Mouse (Mus musculus): Measurements from ENCODE around the gene Fibin. TPM values are rescaled to one million over a fixed set of nuclear protein-coding genes. Genes with fewer than 3 reads are reported as not detected.

Fibin gene
- polyA plus RNA-seq, 1 experiment = 5.0 TPM

GRCm38 (mm10) chr2:110375475-110375874, 12.5 kb upstream of the Fibin start:
- Histone ChIP-seq H3K27ac (ENCODE audit: insufficient read depth, low read length) (no peak overlapping the region), H3K4me3 (replicated peaks; ENCODE audit: insufficient read depth, low read depth, low read length) (no peak overlapping the region), H3K27me3 (ENCODE audit: control insufficient read depth, insufficient read depth, low read length) (no peaks in the 10 kb centered on the region), H3K4me1 (ENCODE audit: control insufficient read depth, insufficient read depth, low read length) (no peaks in the 10 kb centered on the region)
- no peak for TF ChIP-seq POLR2A (IDR thresholded peaks at IDR 0.05; ENCODE audit: borderline replicate concordance, insufficient read depth, low read length)
- no peak for TF ChIP-seq CTCF (IDR thresholded peaks at IDR 0.05; ENCODE audit: borderline replicate concordance, insufficient read depth, low read depth, low read length)
- no peak for DNase-seq
- 93% methylated on average over 1 of the region's 1 CpGs for WGBS

- DNase-seq = no peak
- no peaks in the 10 kb centered on the region for H3K4me1 ChIP-seq (ENCODE audit: control insufficient read depth, insufficient read depth, low read length)
- TF ChIP-seq POLR2A (IDR thresholded peaks at IDR 0.05; ENCODE audit: borderline replicate concordance, insufficient read depth, low read length) (no peak), CTCF (IDR thresholded peaks at IDR 0.05; ENCODE audit: borderline replicate concordance, insufficient read depth, low read depth, low read length) (no peak)
- 46% methylated on average over 2 of the region's 2 CpGs for WGBS
- H3K27me3 ChIP-seq (ENCODE audit: control insufficient read depth, insufficient read depth, low read length) = no peaks in the 10 kb centered on the region
- H3K27ac ChIP-seq (ENCODE audit: insufficient read depth, low read length) = no peak overlapping the region
- no peak overlapping the region for H3K4me3 ChIP-seq (replicated peaks; ENCODE audit: insufficient read depth, low read depth, low read length)
Measured at GRCm38 (mm10) chr2:110373186-110373585, 10.2 kb upstream of the Fibin start.

GRCm38 (mm10) chr2:110367382-110367887, 4.5 kb upstream of the Fibin start:
- Histone ChIP-seq H3K4me1 (ENCODE audit: control insufficient read depth, insufficient read depth, low read length) (0 out of 2 replicates have a peak, but pooled peaks cover under 1% of the 10 kb centered on the region), H3K4me3 (replicated peaks; ENCODE audit: insufficient read depth, low read depth, low read length) (no peak overlapping the region), H3K27ac (ENCODE audit: insufficient read depth, low read length) (no peak overlapping the region), H3K27me3 (ENCODE audit: control insufficient read depth, insufficient read depth, low read length) (no peaks in the 10 kb centered on the region)
- TF ChIP-seq POLR2A (IDR thresholded peaks at IDR 0.05; ENCODE audit: borderline replicate concordance, insufficient read depth, low read length) = no peak
- no peak for TF ChIP-seq CTCF (IDR thresholded peaks at IDR 0.05; ENCODE audit: borderline replicate concordance, insufficient read depth, low read depth, low read length)
- 61% methylated on average over 1 of the region's 1 CpGs for WGBS
- DNase-seq = no peak

GRCm38 (mm10) chr2:110365401-110365800, 2.4 kb upstream of the Fibin start:
- DNase-seq = no peak
- H3K4me1 ChIP-seq (ENCODE audit: control insufficient read depth, insufficient read depth, low read length) = peaks cover 4% of the 10 kb centered on the region; the same call in 1 of the 2 replicates
- no peak overlapping the region for H3K4me3 ChIP-seq (replicated peaks; ENCODE audit: insufficient read depth, low read depth, low read length)
- TF ChIP-seq CTCF (IDR thresholded peaks at IDR 0.05; ENCODE audit: borderline replicate concordance, insufficient read depth, low read depth, low read length) = no peak
- no peak for TF ChIP-seq POLR2A (IDR thresholded peaks at IDR 0.05; ENCODE audit: borderline replicate concordance, insufficient read depth, low read length)
- no peak overlapping the region for H3K27ac ChIP-seq (ENCODE audit: insufficient read depth, low read length)
- H3K27me3 ChIP-seq (ENCODE audit: control insufficient read depth, insufficient read depth, low read length) = no peaks in the 10 kb centered on the region

- Histone ChIP-seq H3K27ac (ENCODE audit: insufficient read depth, low read length) (no peak overlapping the region), H3K27me3 (ENCODE audit: control insufficient read depth, insufficient read depth, low read length) (no peaks in the 10 kb centered on the region), H3K4me3 (replicated peaks; ENCODE audit: insufficient read depth, low read depth, low read length) (no peak overlapping the region), H3K4me1 (ENCODE audit: control insufficient read depth, insufficient read depth, low read length) (peaks cover 4% of the 10 kb centered on the region; the same call in 1 of the 2 replicates)
- no peak for DNase-seq
- WGBS = 74% methylated on average over 3 of the region's 3 CpGs
- no peak for TF ChIP-seq CTCF (IDR thresholded peaks at IDR 0.05; ENCODE audit: borderline replicate concordance, insufficient read depth, low read depth, low read length)
- no peak for TF ChIP-seq POLR2A (IDR thresholded peaks at IDR 0.05; ENCODE audit: borderline replicate concordance, insufficient read depth, low read length)
Measured at GRCm38 (mm10) chr2:110363855-110364254, 872 bp upstream of the Fibin start.

- H3K27ac ChIP-seq (ENCODE audit: insufficient read depth, low read length) = no peak overlapping the region
- H3K4me3 ChIP-seq (replicated peaks; ENCODE audit: insufficient read depth, low read depth, low read length) = no peak overlapping the region
- WGBS = 31% methylated on average over 5 of the region's 5 CpGs
- TF ChIP-seq POLR2A (IDR thresholded peaks at IDR 0.05; ENCODE audit: borderline replicate concordance, insufficient read depth, low read length) (no peak), CTCF (IDR thresholded peaks at IDR 0.05; ENCODE audit: borderline replicate concordance, insufficient read depth, low read depth, low read length) (no peak)
- DNase-seq = no peak
- no peaks in the 10 kb centered on the region for H3K27me3 ChIP-seq (ENCODE audit: control insufficient read depth, insufficient read depth, low read length)
- no peaks in the 10 kb centered on the region for H3K4me1 ChIP-seq (ENCODE audit: control insufficient read depth, insufficient read depth, low read length)
Measured at GRCm38 (mm10) chr2:110353302-110353970, 9.5 kb downstream of the Fibin start.

GRCm38 (mm10) chr2:110351843-110352251, 11.1 kb downstream of the Fibin start:
- TF ChIP-seq POLR2A (IDR thresholded peaks at IDR 0.05; ENCODE audit: borderline replicate concordance, insufficient read depth, low read length) (no peak), CTCF (IDR thresholded peaks at IDR 0.05; ENCODE audit: borderline replicate concordance, insufficient read depth, low read depth, low read length) (no peak)
- Histone ChIP-seq H3K27ac (ENCODE audit: insufficient read depth, low read length) (no peak overlapping the region), H3K4me3 (replicated peaks; ENCODE audit: insufficient read depth, low read depth, low read length) (no peak overlapping the region), H3K27me3 (ENCODE audit: control insufficient read depth, insufficient read depth, low read length) (no peaks in the 10 kb centered on the region), H3K4me1 (ENCODE audit: control insufficient read depth, insufficient read depth, low read length) (no peaks in the 10 kb centered on the region)
- WGBS = 27% methylated on average over 5 of the region's 5 CpGs
- no peak for DNase-seq

GRCm38 (mm10) chr2:110351406-110351805, 11.6 kb downstream of the Fibin start:
- Histone ChIP-seq H3K27ac (ENCODE audit: insufficient read depth, low read length) (no peak overlapping the region), H3K4me1 (ENCODE audit: control insufficient read depth, insufficient read depth, low read length) (no peaks in the 10 kb centered on the region), H3K4me3 (replicated peaks; ENCODE audit: insufficient read depth, low read depth, low read length) (no peak overlapping the region), H3K27me3 (ENCODE audit: control insufficient read depth, insufficient read depth, low read length) (no peaks in the 10 kb centered on the region)
- DNase-seq = no peak
- 57% methylated on average over 1 of the region's 1 CpGs for WGBS
- TF ChIP-seq POLR2A (IDR thresholded peaks at IDR 0.05; ENCODE audit: borderline replicate concordance, insufficient read depth, low read length) (no peak), CTCF (IDR thresholded peaks at IDR 0.05; ENCODE audit: borderline replicate concordance, insufficient read depth, low read depth, low read length) (no peak)
